Mouse (Mus musculus): ENCODE data around the gene Ccn6.
A peak's percentile ranks its signal among the peaks of the same experiment; 100 is the strongest.

Gene Ccn6

GRCm38 (mm10) chr10:39161406-39161805 is 2.2 kb downstream of the Ccn6 start:
- DNase-seq (ENCODE audit: low spot score in 2 of 2), result no peak

GRCm38 (mm10) chr10:39158306-39158705 is 5.3 kb downstream of the Ccn6 start:
- DNase-seq (ENCODE audit: low spot score in 2 of 2), result no peak

- no peak for DNase-seq (ENCODE audit: low spot score in 2 of 2)
Measured at GRCm38 (mm10) chr10:39157321-39157720, 6.3 kb downstream of the Ccn6 start.

GRCm38 (mm10) chr10:39156719-39157118 is 6.9 kb downstream of the Ccn6 start:
- no peak for DNase-seq (ENCODE audit: low spot score in 2 of 2)

GRCm38 (mm10) chr10:39142216-39142615 is 21.4 kb downstream of the Ccn6 start:
- no peak for DNase-seq (ENCODE audit: low spot score in 2 of 2)

DNA sequence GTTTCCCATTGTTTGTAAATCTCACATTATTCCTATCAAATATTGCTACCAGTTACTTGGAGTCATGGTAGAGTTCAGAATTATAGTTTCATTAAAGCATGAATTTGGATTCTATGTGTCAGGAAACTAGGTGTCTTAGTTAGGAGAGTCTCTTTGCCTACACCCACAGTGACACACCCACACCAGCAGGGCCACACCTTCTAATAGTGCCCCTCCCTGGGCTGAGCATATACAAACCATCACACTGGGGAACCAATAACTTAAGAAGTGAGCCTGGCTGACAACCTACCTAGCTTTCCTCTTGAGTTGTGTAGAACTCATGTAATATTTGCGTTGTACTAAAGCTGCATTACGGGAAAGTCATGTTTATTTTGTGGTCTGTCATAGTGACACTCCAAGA is 22.2 kb downstream of the Ccn6 start:
- DNase-seq (ENCODE audit: low spot score in 2 of 2), result no peak

- DNase-seq (ENCODE audit: low spot score in 2 of 2), result no peak
Measured at GRCm38 (mm10) chr10:39140843-39141242, 22.8 kb downstream of the Ccn6 start.

DNA sequence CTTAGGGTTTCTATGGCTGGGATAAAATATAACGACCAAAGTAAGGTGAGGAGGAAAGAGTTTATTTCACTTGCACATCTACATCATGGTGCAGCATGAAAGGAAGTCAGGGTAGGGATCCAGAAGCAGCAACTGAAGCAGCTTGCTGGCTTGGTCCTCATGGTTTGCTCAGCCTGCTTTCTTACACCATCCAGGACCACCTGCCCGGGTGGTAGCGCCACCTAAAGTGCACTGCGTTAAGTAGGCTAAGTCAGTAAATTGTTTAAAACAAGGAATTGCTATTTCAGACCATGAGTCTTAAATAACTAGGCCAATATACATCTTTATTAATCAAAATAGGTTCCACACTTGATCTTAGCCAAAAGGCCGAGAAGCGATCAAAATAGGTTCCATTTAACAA is 24.8 kb downstream of the Ccn6 start:
- DNase-seq (ENCODE audit: low spot score in 2 of 2), result no peak

- no peak for DNase-seq (ENCODE audit: low spot score in 2 of 2)
Measured at GRCm38 (mm10) chr10:39137766-39138165, 25.8 kb downstream of the Ccn6 start.

DNA sequence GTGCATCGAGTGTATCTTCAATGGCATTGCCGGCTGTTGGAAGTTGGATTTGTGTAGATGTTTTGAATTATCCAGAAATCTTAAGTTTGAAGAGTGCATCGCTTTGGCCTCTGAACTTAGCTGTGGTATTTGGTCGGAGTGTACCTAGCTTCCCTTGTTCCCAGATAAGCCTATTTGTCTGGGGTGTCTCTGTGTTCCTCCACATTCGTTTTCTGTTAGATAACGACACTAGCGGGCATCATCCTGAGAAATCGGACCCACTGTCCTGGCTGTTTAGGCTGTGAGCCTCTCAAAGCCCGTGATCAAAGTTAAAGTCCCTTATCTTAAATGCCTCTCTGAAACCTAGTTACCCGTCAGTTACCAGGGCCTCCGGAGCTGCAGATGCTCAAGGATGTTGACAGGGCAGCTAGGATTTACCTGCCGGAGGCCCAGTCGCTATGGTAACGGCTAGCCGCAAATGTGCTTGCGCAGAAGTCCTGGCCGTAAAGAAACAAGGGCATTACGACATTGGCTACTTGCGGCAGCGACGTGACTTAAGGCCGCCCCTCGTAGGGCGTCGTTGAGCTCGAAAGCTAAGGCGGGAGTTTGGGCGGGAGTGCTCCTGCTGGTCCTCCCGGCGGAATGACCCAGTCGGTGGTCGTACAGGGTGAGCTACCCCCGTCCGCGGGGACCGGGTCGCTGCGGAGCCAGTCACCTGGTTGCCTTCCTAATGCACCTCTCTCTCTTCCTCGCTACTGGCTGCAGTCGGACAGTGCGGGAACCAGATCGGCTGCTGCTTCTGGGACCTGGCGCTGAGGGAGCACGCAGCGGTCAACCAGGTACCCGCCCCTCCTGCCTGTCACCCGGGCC is 29.9 kb downstream of the Ccn6 start, which contains the start of the genes Fam229b and Tube1:
Gene Fam229b (minus strand): TSS at position 453 of the 849 bp plus-strand sequence.
Gene Tube1 (plus strand): TSS at position 515 of the 849 bp plus-strand sequence.
- peak; percentile 89 to 90 for DNase-seq (ENCODE audit: low spot score in 2 of 2)

DNA sequence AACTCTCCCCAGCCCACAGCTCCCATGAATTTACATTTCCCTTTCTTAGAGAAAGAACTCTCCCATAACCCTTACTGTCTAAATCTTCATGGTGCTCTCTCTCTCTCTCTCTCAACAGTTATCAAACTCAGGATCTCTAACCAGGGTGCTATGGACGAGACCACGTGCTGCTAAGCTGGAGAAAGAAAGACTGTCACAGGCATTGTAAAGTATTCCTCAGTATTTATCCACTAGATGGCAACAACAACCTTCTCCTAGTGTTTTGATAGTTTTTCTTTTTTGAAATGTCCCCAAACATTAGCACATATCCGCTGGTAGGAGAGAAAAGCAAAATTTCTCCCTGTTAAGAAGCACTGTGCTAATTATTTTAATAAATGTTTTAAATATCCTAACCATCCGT is 42.2 kb downstream of the Ccn6 start:
- no peak for DNase-seq (ENCODE audit: low spot score in 2 of 2)

- DNase-seq (ENCODE audit: low spot score in 2 of 2), result no peak
Measured at GRCm38 (mm10) chr10:39109489-39109874, 54.1 kb downstream of the Ccn6 start.

- no peak for DNase-seq (ENCODE audit: low spot score in 2 of 2)
Measured at GRCm38 (mm10) chr10:39108837-39109488, 54.6 kb downstream of the Ccn6 start.

DNA sequence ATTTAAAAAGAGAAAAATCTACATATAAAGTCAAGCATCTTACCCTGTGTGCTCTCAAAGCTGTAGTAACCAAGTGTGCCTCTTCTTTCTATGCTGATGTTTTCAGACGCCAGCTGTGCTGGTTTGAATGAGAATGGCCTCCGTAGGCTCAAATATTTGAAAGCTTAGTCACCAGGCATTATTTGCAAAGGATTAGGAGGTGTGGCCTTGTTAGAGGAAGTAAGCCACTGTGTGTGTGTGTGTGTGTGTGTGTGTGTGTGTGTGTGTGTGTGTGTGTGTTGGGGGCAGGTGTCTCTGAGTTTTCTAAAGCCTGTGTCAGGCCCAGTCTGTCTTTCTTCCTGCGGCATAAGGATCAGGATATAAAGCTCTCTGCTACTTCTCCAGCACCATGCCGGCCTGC is 56.7 kb downstream of the Ccn6 start:
- no peak for DNase-seq (ENCODE audit: low spot score in 2 of 2)

DNA sequence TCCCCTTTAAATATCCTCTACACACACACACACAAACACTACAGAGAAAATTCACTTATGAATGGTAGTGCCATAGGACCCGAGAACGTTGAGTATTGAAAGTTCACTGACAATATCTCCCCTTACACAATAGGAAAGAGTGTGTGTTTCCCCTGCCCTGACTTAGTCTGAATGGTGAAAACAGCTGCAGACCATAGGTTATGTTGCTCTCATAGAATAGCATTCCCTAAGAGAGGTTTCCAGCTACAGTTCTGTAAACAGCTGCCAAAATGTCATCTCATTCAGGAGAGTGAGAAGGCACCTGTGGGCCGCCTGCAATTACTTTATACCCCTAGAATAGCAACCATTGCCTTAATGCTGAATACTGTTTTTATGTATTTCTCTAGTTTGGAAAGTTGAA is 57.2 kb downstream of the Ccn6 start:
- no peak for DNase-seq (ENCODE audit: low spot score in 2 of 2)

DNA sequence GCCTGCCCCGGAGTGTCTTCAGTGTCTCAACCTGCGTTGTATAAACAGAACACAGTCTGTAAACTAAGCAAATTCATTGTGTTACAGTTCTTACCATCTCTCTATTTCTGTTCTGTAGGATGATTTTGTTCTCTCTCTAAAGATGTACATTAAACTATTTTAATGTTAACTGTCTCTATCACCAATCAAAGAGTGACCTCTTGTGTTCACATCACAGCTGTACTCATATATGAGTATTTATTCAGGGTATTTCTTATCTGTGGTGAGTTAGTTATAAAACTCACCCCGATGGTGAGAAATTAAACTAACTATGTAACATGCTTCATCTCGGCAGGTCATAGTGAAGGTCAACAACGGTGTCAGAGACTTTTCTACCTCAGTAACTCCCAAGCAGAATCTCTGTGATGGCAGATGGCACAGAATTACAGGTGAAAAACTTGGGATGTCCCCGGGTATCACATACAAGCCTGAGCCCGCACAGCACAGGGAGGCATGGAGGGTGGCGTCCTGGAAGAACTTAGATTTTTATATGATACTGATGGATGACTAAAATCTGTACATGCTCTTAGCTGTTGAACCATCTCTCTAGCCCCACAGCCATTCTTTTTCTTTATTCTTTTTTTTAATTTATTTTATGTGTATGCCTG is 58.7 kb downstream of the Ccn6 start:
- no peak for DNase-seq (ENCODE audit: low spot score in 2 of 2)

Measured in heart, adult 9 months (tissue).